In genomic region chr15:83226066-83226834, GRCm38 (mm10) we compare ENCODE assay signal across 13 mouse cellular contexts. TPM values are rescaled to one million over a fixed set of nuclear protein-coding genes. Genes with fewer than 3 reads are reported as not detected.
DNase-seq lines count a peak whose midpoint lies in the region; ATAC-seq and TF ChIP-seq lines count a peak whose summit lies in the region.
"Had no signal": no experiment of that assay in that cellular context is flagged by ENCODE, and none has a peak within 500 bp of the region (broad histone marks: within the 10 kb centered on the region; RNA-seq: fewer than 3 reads in every experiment).

No protein-coding gene starts in this region.

- 85% methylated on average over 9 of the region's 9 CpGs for WGBS in kidney, postnatal 0 days
- WGBS in kidney, embryonic 15.5 days, result 84% methylated on average over 9 of the region's 9 CpGs
- WGBS in stomach, embryonic 15.5 days, result 65% methylated on average over 9 of the region's 9 CpGs
- WGBS in forebrain, embryonic 14.5 days, result 79% methylated on average over 9 of the region's 9 CpGs

- H3K36me3 ChIP-seq in kidney, postnatal 0 days (ENCODE audit: insufficient read depth, low read length), result 0 out of 2 replicates have a peak, but pooled peaks cover 3% of the 10 kb centered on the region
- no peaks in the 10 kb centered on the region for H3K36me3 ChIP-seq in kidney, embryonic 15.5 days
- H3K36me3 ChIP-seq in stomach, embryonic 15.5 days, result no peaks in the 10 kb centered on the region
- no peaks in the 10 kb centered on the region for H3K36me3 ChIP-seq in forebrain, embryonic 14.5 days (ENCODE audit: control insufficient read depth, insufficient read depth, low read length)
- H3K36me3 ChIP-seq: neural tube, embryonic 13.5 days had no signal

- no peak overlapping the region for H3K4me3 ChIP-seq in kidney, postnatal 0 days (replicated peaks; ENCODE audit: low read depth, low read length)
- no peak overlapping the region for H3K4me3 ChIP-seq in kidney, embryonic 15.5 days (replicated peaks)
- no peak overlapping the region for H3K4me3 ChIP-seq in stomach, embryonic 15.5 days (replicated peaks)
- H3K4me3 ChIP-seq in forebrain, embryonic 14.5 days (ENCODE audit: low read depth, low read length), result no peak overlapping the region
- H3K4me3 ChIP-seq: neural tube, embryonic 13.5 days had no signal

- no peak for TF ChIP-seq CTCF in kidney, postnatal 0 days (IDR thresholded peaks at IDR 0.05; ENCODE audit: low read depth)

- DNase-seq in gastrocnemius, adult 18-20 months (ENCODE audit: low spot score), result peak; percentile 68
- DNase-seq in gastrocnemius, postnatal 4 days (ENCODE audit: low spot score in 2 of 2), result no peak
- DNase-seq in kidney, postnatal 0 days (ENCODE audit: low spot score), result no peak
- peak; percentile 24 for DNase-seq in gastrocnemius, postnatal 14 days
- DNase-seq in spleen, adult 18-20 months, result no peak
- no peak for DNase-seq in forebrain, embryonic 14.5 days (ENCODE audit: low spot score)
- DNase-seq: adrenal gland, adult 2 months; cerebellum, adult 9-10 months had no signal

- no peak overlapping the region for H3K9ac ChIP-seq in kidney, postnatal 0 days (ENCODE audit: low read depth, low read length)
- no peak overlapping the region for H3K9ac ChIP-seq in kidney, embryonic 15.5 days
- no peak overlapping the region for H3K9ac ChIP-seq in stomach, embryonic 15.5 days
- H3K9ac ChIP-seq in forebrain, embryonic 14.5 days (ENCODE audit: low read length), result no peak overlapping the region
- H3K9ac ChIP-seq: neural tube, embryonic 13.5 days had no signal

- no peaks in the 10 kb centered on the region for H3K9me3 ChIP-seq in kidney, postnatal 0 days (replicated peaks; ENCODE audit: low read length)
- H3K9me3 ChIP-seq in kidney, embryonic 15.5 days (replicated peaks), result no peaks in the 10 kb centered on the region
- H3K9me3 ChIP-seq in stomach, embryonic 15.5 days, result no peaks in the 10 kb centered on the region
- H3K9me3 ChIP-seq in forebrain, embryonic 14.5 days (replicated peaks; ENCODE audit: control insufficient read depth, low read length), result no peaks in the 10 kb centered on the region
- H3K9me3 ChIP-seq: neural tube, embryonic 13.5 days had no signal

- no peak overlapping the region for H3K4me2 ChIP-seq in kidney, postnatal 0 days (ENCODE audit: low read length)
- no peak overlapping the region for H3K4me2 ChIP-seq in kidney, embryonic 15.5 days
- no peak overlapping the region for H3K4me2 ChIP-seq in stomach, embryonic 15.5 days
- H3K4me2 ChIP-seq in forebrain, embryonic 14.5 days (ENCODE audit: low read length), result no peak overlapping the region
- H3K4me2 ChIP-seq: neural tube, embryonic 13.5 days had no signal

- no peaks in the 10 kb centered on the region for H3K27me3 ChIP-seq in kidney, postnatal 0 days (ENCODE audit: insufficient read depth, low read length)
- H3K27me3 ChIP-seq in kidney, embryonic 15.5 days, result no peaks in the 10 kb centered on the region
- H3K27me3 ChIP-seq in stomach, embryonic 15.5 days (replicated peaks), result no peaks in the 10 kb centered on the region
- no peaks in the 10 kb centered on the region for H3K27me3 ChIP-seq in forebrain, embryonic 14.5 days (replicated peaks; ENCODE audit: control insufficient read depth, insufficient read depth, low read length)
- H3K27me3 ChIP-seq: neural tube, embryonic 13.5 days had no signal

- H3K4me1 ChIP-seq in kidney, postnatal 0 days (replicated peaks; ENCODE audit: insufficient read depth, low read length), result peaks cover 21% of the 10 kb centered on the region
- peaks cover 29% of the 10 kb centered on the region for H3K4me1 ChIP-seq in kidney, embryonic 15.5 days
- peaks cover 26% of the 10 kb centered on the region for H3K4me1 ChIP-seq in stomach, embryonic 15.5 days
- no peaks in the 10 kb centered on the region for H3K4me1 ChIP-seq in forebrain, embryonic 14.5 days (ENCODE audit: control insufficient read depth, insufficient read depth, low read length)

- 0 out of 2 replicates have a peak overlapping the region, but pooled peaks have one; percentile 34 for H3K27ac ChIP-seq in kidney, postnatal 0 days
- H3K27ac ChIP-seq in kidney, embryonic 15.5 days, result no peak overlapping the region
- peak overlapping the region; percentile 41; the same call in 1 of the 2 replicates for H3K27ac ChIP-seq in stomach, embryonic 15.5 days
- H3K27ac ChIP-seq in forebrain, embryonic 14.5 days (ENCODE audit: low read depth, low read length), result no peak overlapping the region
- H3K27ac ChIP-seq: neural tube, embryonic 13.5 days had no signal

- ATAC-seq in kidney, postnatal 0 days (replicated peaks; ENCODE audit: low FRiP score, low read depth), result no peak
- no peak for ATAC-seq in kidney, embryonic 15.5 days (replicated peaks; ENCODE audit: low FRiP score)
- ATAC-seq in stomach, embryonic 15.5 days (ENCODE audit: insufficient read depth, low FRiP score, low read depth), result no peak
- ATAC-seq in forebrain, embryonic 14.5 days, result no peak
- ATAC-seq: inflammation-experienced regulatory T-cells, adult 6 months had no signal

- intact Hi-C loops in gastrocnemius, postnatal 14 days (cut with DNase I; ENCODE audit: low total_unique reads), result no loop called here

RNA-seq across cellular contexts. Expression of gene A4galt, which starts 25.3 kb away (rescaled TPM):
- total RNA-seq in gastrocnemius, adult 18-20 months (2021), result 1 to 10 TPM; 3.0 to 3.3 TPM
- total RNA-seq in gastrocnemius, postnatal 4 days (2021), result 10 to 100 TPM in 1 of 2 experiments, 1 to 10 TPM in 1; 9.7 to 11.0 TPM
- polyA plus RNA-seq in kidney, postnatal 0 days (2015; fragmentation: Nextera tagmentation; extraction: Ambion mirVana), result 26.5 and 27.2 TPM in 2 replicates
- polyA plus RNA-seq in kidney, embryonic 15.5 days (2015; fragmentation: Nextera tagmentation; extraction: Ambion mirVana), result 19.1 and 20.8 TPM in 2 replicates
- total RNA-seq in gastrocnemius, postnatal 14 days (2021), result 1 to 10 TPM; 5.7 to 7.4 TPM
- 9.2 and 9.4 TPM in 2 replicates for polyA plus RNA-seq in stomach, embryonic 15.5 days (2015; fragmentation: Nextera tagmentation; extraction: Ambion mirVana)
- polyA plus RNA-seq in forebrain, embryonic 14.5 days (2014; fragmentation: Nextera tagmentation; extraction: Ambion mirVana), result 1.5 and 2.3 TPM in 2 replicates
- total RNA-seq: megakaryocyte, adult 5-6 weeks had no signal
- polyA plus RNA-seq: inflammation-experienced regulatory T-cells, adult 6 months had no signal

RNA-seq across cellular contexts. Expression of gene Cyb5r3, which starts 53.9 kb away (rescaled TPM):
- total RNA-seq in gastrocnemius, adult 18-20 months (2021), result 10 to 100 TPM; 40.3 to 50.1 TPM
- 100 to 1,000 TPM; 171 TPM for total RNA-seq in gastrocnemius, postnatal 4 days (2021)
- 90.9 and 104 TPM in 2 replicates for polyA plus RNA-seq in kidney, postnatal 0 days (2015; fragmentation: Nextera tagmentation; extraction: Ambion mirVana)
- polyA plus RNA-seq in kidney, embryonic 15.5 days (2015; fragmentation: Nextera tagmentation; extraction: Ambion mirVana), result 150 and 166 TPM in 2 replicates
- 10 to 100 TPM; 69.1 to 74.4 TPM for total RNA-seq in gastrocnemius, postnatal 14 days (2021)
- 182 and 210 TPM in 2 replicates for polyA plus RNA-seq in stomach, embryonic 15.5 days (2015; fragmentation: Nextera tagmentation; extraction: Ambion mirVana)
- polyA plus RNA-seq in forebrain, embryonic 14.5 days (2014; fragmentation: Nextera tagmentation; extraction: Ambion mirVana), result 63.3 and 75.1 TPM in 2 replicates

Comparison
In these comparisons a context has a peak if more than half of its experiments do, and no peak if none do; other contexts are left out.
1. DNase-seq: peak in gastrocnemius, adult 18-20 months (single experiment) and gastrocnemius, postnatal 14 days (single experiment); none in gastrocnemius, postnatal 4 days (0 of 2), kidney, postnatal 0 days (single experiment), spleen, adult 18-20 months (0 of 2) and forebrain, embryonic 14.5 days (single experiment).
2. H3K27ac ChIP-seq: peak in kidney, postnatal 0 days (single experiment) and stomach, embryonic 15.5 days (single experiment); none in kidney, embryonic 15.5 days (single experiment) and forebrain, embryonic 14.5 days (single experiment).